Mouse (Mus musculus): ENCODE results near the gene Nup54. TPM values are rescaled to one million over a fixed set of nuclear protein-coding genes. Genes with fewer than 3 reads are reported as not detected.

Nup54 gene
- polyA plus RNA-seq, 1 experiment: 22.4 TPM

- H3K4me3 ChIP-seq (ENCODE audit: insufficient read depth, low read length): no peak overlapping the region
- no peak overlapping the region for H3K27ac ChIP-seq (ENCODE audit: insufficient read depth, low read length)
- TF ChIP-seq CTCF (IDR thresholded peaks at IDR 0.05; ENCODE audit: extremely low read depth, insufficient read depth, low read length) (no peak), POLR2A (IDR thresholded peaks at IDR 0.05; ENCODE audit: extremely low read depth, insufficient read depth, low read length) (no peak)
- peaks cover 3% of the 10 kb centered on the region for H3K4me1 ChIP-seq (ENCODE audit: control insufficient read depth, insufficient read depth, low read length)
Observed at GRCm38 (mm10) chr5:92371361-92371976, 63.5 kb downstream of the Nup54 start.

GRCm38 (mm10) chr5:92370891-92371290 lies 64.1 kb downstream of the Nup54 start:
- no peak overlapping the region for H3K4me3 ChIP-seq (ENCODE audit: insufficient read depth, low read length)
- no peak overlapping the region for H3K27ac ChIP-seq (ENCODE audit: insufficient read depth, low read length)
- H3K4me1 ChIP-seq (ENCODE audit: control insufficient read depth, insufficient read depth, low read length): peaks cover 3% of the 10 kb centered on the region
- TF ChIP-seq CTCF (IDR thresholded peaks at IDR 0.05; ENCODE audit: extremely low read depth, insufficient read depth, low read length) (no peak), POLR2A (IDR thresholded peaks at IDR 0.05; ENCODE audit: extremely low read depth, insufficient read depth, low read length) (no peak)

DNA sequence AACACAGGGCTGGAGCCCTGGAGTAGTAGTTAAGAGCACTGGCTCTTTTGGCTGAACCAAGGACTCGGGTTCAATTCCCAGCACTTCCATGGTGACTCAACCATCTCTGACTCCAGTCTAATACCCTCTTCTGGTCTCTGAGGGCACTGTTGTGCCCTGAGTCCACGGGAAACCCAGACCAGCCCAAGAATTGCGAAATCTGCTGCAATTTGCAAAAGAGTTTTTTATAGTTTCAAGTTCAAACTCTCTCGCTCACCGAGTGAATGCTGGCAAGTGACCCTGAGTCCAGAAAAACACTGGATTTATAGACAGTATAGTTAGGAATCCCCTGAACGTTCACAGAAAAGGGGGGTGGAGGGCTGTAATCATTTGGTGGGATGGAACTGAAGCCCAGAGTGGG lies 64.6 kb downstream of the Nup54 start:
- Histone ChIP-seq H3K4me1 (ENCODE audit: control insufficient read depth, insufficient read depth, low read length) (peaks cover 3% of the 10 kb centered on the region), H3K27ac (ENCODE audit: insufficient read depth, low read length) (no peak overlapping the region), H3K4me3 (ENCODE audit: insufficient read depth, low read length) (no peak overlapping the region)
- no peak for TF ChIP-seq POLR2A (IDR thresholded peaks at IDR 0.05; ENCODE audit: extremely low read depth, insufficient read depth, low read length)
- TF ChIP-seq CTCF (IDR thresholded peaks at IDR 0.05; ENCODE audit: extremely low read depth, insufficient read depth, low read length): no peak

DNA sequence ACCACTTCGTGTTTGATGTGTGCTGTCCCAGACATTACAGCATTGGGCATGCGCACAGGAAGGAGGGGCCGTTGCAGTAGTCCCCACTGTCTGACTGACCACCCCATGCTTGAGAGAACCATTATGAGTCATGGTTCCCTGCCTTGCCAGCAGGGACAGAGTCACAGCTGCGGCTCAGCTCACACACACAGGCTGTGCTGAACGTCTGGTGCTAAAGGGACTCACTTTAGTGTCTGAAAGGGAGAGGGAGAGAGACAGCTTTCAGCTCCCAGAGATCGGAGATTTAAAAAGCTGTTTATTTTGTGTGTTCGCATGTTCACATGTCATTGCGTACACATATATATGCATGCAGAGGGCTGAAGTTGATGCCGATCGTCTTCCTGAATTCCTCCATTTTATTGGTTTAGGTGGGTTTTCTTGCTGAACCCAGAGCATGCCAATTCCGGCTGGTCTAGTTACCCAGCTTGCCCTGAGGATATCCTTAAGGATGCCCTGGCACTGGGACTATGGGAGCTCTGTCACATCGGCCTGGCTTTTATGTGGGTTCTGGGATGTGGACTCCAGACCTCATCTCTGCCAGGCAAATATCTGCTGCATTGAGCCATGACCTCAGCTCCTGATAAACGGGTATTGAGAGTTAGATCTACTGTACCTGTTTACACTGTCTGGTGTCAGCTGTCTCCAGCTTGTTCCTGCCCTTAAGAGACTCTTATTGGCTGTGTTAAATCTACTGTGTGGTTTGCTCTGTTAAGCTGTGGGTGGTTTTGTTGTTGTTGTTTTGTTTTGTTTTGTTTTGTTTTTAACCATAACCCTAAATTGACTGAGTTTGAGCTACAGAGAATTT lies 65.6 kb downstream of the Nup54 start:
- H3K4me1 ChIP-seq (ENCODE audit: control insufficient read depth, insufficient read depth, low read length): peaks cover 3% of the 10 kb centered on the region
- H3K4me3 ChIP-seq (ENCODE audit: insufficient read depth, low read length): no peak overlapping the region
- no peak overlapping the region for H3K27ac ChIP-seq (ENCODE audit: insufficient read depth, low read length)
- TF ChIP-seq POLR2A (IDR thresholded peaks at IDR 0.05; ENCODE audit: extremely low read depth, insufficient read depth, low read length) (no peak), CTCF (IDR thresholded peaks at IDR 0.05; ENCODE audit: extremely low read depth, insufficient read depth, low read length) (no peak)

DNA sequence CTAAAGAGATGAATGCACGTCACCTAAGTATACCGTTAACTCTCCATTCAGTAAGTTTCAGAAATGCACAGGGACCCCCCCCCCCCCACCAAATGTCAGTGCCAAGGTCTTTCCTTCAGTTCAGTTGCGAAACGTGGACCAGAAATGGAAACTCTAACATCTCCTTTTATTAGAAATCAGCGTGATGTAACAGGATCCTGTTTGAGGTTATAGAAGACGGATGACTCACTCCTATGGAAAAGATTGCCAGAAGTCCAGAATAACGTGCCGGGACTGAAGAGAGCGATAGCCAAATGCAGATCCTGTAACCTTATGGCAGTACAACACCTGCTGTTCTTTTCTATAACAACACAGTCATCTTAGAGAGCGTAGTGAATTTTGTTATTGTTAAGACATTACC lies 66.6 kb downstream of the Nup54 start:
- Histone ChIP-seq H3K4me3 (ENCODE audit: insufficient read depth, low read length) (no peak overlapping the region), H3K4me1 (ENCODE audit: control insufficient read depth, insufficient read depth, low read length) (peaks cover 3% of the 10 kb centered on the region), H3K27ac (ENCODE audit: insufficient read depth, low read length) (no peak overlapping the region)
- no peak for TF ChIP-seq POLR2A (IDR thresholded peaks at IDR 0.05; ENCODE audit: extremely low read depth, insufficient read depth, low read length)
- TF ChIP-seq CTCF (IDR thresholded peaks at IDR 0.05; ENCODE audit: extremely low read depth, insufficient read depth, low read length): no peak

DNA sequence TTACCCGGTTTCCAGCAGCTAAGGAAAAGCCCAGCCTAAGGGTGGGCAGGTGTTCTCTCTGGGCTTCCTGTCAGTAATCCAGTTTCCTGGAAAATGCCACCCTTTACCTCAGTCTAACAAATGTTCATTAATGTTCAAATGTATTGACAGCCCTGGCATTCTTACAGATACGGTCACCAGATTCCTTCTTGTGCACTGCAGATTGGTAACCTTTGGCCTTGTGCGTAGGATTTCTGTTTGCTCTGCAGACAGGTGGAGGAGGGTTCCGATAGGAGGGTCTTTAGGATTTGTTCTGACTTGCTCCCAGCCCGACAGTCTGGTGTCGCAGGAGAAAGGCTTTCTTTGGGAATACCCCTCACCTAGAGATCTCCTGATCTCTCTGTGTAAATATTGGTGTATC lies 68.5 kb downstream of the Nup54 start:
- no peak overlapping the region for H3K4me3 ChIP-seq (ENCODE audit: insufficient read depth, low read length)
- H3K4me1 ChIP-seq (ENCODE audit: control insufficient read depth, insufficient read depth, low read length): peaks cover 3% of the 10 kb centered on the region
- no peak for TF ChIP-seq CTCF (IDR thresholded peaks at IDR 0.05; ENCODE audit: extremely low read depth, insufficient read depth, low read length)
- TF ChIP-seq POLR2A (IDR thresholded peaks at IDR 0.05; ENCODE audit: extremely low read depth, insufficient read depth, low read length): no peak
- H3K27ac ChIP-seq (ENCODE audit: insufficient read depth, low read length): no peak overlapping the region

Other genes starting within 250 kb of the Nup54 start
- gene U90926, start 219.8 kb downstream of the Nup54 start, polyA plus RNA-seq (2012; rRNA removed): not detected in 2 replicates
- gene Ppef2, start 178.9 kb downstream of the Nup54 start, polyA plus RNA-seq (2012; rRNA removed): 0.98 and 2.4 TPM in 2 replicates
- gene Naaa, start 157.0 kb downstream of the Nup54 start, polyA plus RNA-seq (2012; rRNA removed): 48.7 and 50.7 TPM in 2 replicates
- gene Sdad1, start 124.7 kb downstream of the Nup54 start, polyA plus RNA-seq (2012; rRNA removed): 11.8 and 13.8 TPM in 2 replicates
- not detected in 2 replicates for gene Cxcl9, start 107.1 kb downstream of the Nup54 start, polyA plus RNA-seq (2012; rRNA removed)
- gene Art3, start 103.4 kb downstream of the Nup54 start, polyA plus RNA-seq (2012; rRNA removed): 13.8 and 15.2 TPM in 2 replicates
- gene Cxcl10, start 86.3 kb downstream of the Nup54 start, polyA plus RNA-seq (2012; rRNA removed): 0.40 and 1.1 TPM in 2 replicates
- 63.7 and 66.4 TPM in 2 replicates for gene Scarb2, start 71.6 kb upstream of the Nup54 start, polyA plus RNA-seq (2012; rRNA removed)
- 0.53 and 0.84 TPM in 2 replicates for gene Fam47e, start 119.8 kb upstream of the Nup54 start, polyA plus RNA-seq (2012; rRNA removed)
- 0.96 and 1.1 TPM in 2 replicates for gene Stbd1, start 167.8 kb upstream of the Nup54 start, polyA plus RNA-seq (2012; rRNA removed)
- 0.38 and 0.65 TPM in 2 replicates for gene Ccdc158, start 240.1 kb upstream of the Nup54 start, polyA plus RNA-seq (2012; rRNA removed)
- gene Shroom3, start 248.2 kb upstream of the Nup54 start, polyA plus RNA-seq (2012; rRNA removed): 1.9 and 2.0 TPM in 2 replicates